Mouse (Mus musculus) kidney, embryonic 15.5 days (tissue): ENCODE results near the gene Ntn5. TPM values are rescaled to one million over a fixed set of nuclear protein-coding genes. Genes with fewer than 3 reads are reported as not detected.

ENCODE experiments used
- ATAC-seq: fragments of 200-750 bp; cut with Nextera tagmentation; replicated peaks from 2 replicates; pipeline ENCODE4 v1.8.0; 2017; ENCODE audit warnings: moderate TSS enrichment; ENCODE audit not compliant: low FRiP score
- H3K27ac ChIP-seq: fragments of 300-500 bp; sonication (generic); 2 replicates; pipeline ENCODE4 v1.5.1; 2015; ENCODE audit warnings: mild to moderate bottlenecking, inconsistent platforms
- H3K27me3 ChIP-seq: fragments of 300-500 bp; sonication (generic); 2 replicates; pipeline ENCODE4 v1.6.1; 2015; ENCODE audit warnings: inconsistent platforms
- H3K36me3 ChIP-seq: fragments of 300-500 bp; sonication (generic); 2 replicates; pipeline ENCODE4 v1.6.1; 2015; ENCODE audit warnings: inconsistent platforms
- H3K4me1 ChIP-seq: fragments of 300-500 bp; sonication (generic); 2 replicates; pipeline ENCODE4 v1.6.1; 2015; ENCODE audit warnings: inconsistent platforms
- H3K4me2 ChIP-seq: fragments of 300-500 bp; sonication (generic); 2 replicates; pipeline ENCODE4 v1.6.1; 2015; ENCODE audit warnings: moderate library complexity, mild to moderate bottlenecking, inconsistent platforms
- H3K4me3 ChIP-seq: fragments of 300-500 bp; sonication (generic); replicated peaks from 2 replicates; pipeline ENCODE4 v1.5.1; 2015; ENCODE audit warnings: mild to moderate bottlenecking, inconsistent platforms
- H3K9ac ChIP-seq: fragments of 300-500 bp; sonication (generic); 2 replicates; pipeline ENCODE4 v1.6.1; 2015; ENCODE audit warnings: mild to moderate bottlenecking, inconsistent platforms
- H3K9me3 ChIP-seq: fragments of 300-500 bp; sonication (generic); replicated peaks from 2 replicates; pipeline ENCODE4 v1.6.1; 2016; ENCODE audit warnings: inconsistent platforms
- WGBS: fragments of 180-500 bp; shearing (Covaris S2); methylation state at CpG from one replicate; pipeline ENCODE4 v1.1.7; 2015; ENCODE audit warnings: mixed read lengths; 5-methylcytosine and 5-hydroxymethylcytosine counted together
- polyA plus RNA-seq: library from polyadenylated mRNA; unstranded; fragments of >200 nt; fragmentation: Nextera tagmentation; extraction: Ambion mirVana; gene quantifications from 2 replicates; pipeline ENCODE4 v1.2.1, GENCODE M21; 2015

The Ntn5 gene
- polyA plus RNA-seq, 1 experiment from 2014 or later = 0.21 TPM

GRCm38 (mm10) chr7:45716952-45717917, 33.4 kb downstream of the Ntn5 start:
- Histone ChIP-seq H3K27ac (peak overlapping the region; percentile 94), H3K9ac (peak overlapping the region; percentile 83), H3K4me2 (peak overlapping the region; percentile 87), H3K4me3 (peak overlapping the region; percentile 75), H3K4me1 (peaks cover 63% of the 10 kb centered on the region), H3K27me3 (no peaks in the 10 kb centered on the region), H3K36me3 (peaks cover 49% of the 10 kb centered on the region), H3K9me3 (no peaks in the 10 kb centered on the region)
- WGBS = 9% methylated on average over 31 of the region's 31 CpGs
- ATAC-seq = peak; percentile 27

- Histone ChIP-seq H3K27ac (peak within 1 kb of the TSS; percentile 94), H3K27me3 (no peaks in the 10 kb centered on the region), H3K4me2 (peak within 1 kb of the TSS; percentile 87), H3K9ac (peak within 1 kb of the TSS; percentile 94), H3K9me3 (no peaks in the 10 kb centered on the region), H3K4me1 (peaks cover 63% of the 10 kb centered on the region), H3K36me3 (peaks cover 49% of the 10 kb centered on the region), H3K4me3 (peak within 1 kb of the TSS; percentile 75)
- ATAC-seq = peak; percentile 77
- WGBS = under 1% methylated on average over 41 of the region's 41 CpGs
Observed at GRCm38 (mm10) chr7:45717918-45718297, 34.1 kb downstream of the Ntn5 start, which contains the start of gene Sphk2. TSS of gene Sphk2 (minus strand) at chr7:45718002.

- H3K9ac ChIP-seq = peak overlapping the region; percentile 94
- ATAC-seq = no peak
- H3K4me2 ChIP-seq = peak overlapping the region; percentile 70
- no peaks in the 10 kb centered on the region for H3K27me3 ChIP-seq
- H3K9me3 ChIP-seq = no peaks in the 10 kb centered on the region
- peaks cover 49% of the 10 kb centered on the region for H3K36me3 ChIP-seq
- H3K4me1 ChIP-seq = peaks cover 63% of the 10 kb centered on the region
- WGBS = under 1% methylated on average over 20 of the region's 20 CpGs
- H3K4me3 ChIP-seq = peak overlapping the region; percentile 75
- peak overlapping the region; percentile 94 for H3K27ac ChIP-seq
Observed at GRCm38 (mm10) chr7:45718331-45718730, 34.5 kb downstream of the Ntn5 start.

GRCm38 (mm10) chr7:45719180-45719579, 35.4 kb downstream of the Ntn5 start:
- WGBS = 81% methylated on average over 10 of the region's 10 CpGs
- Histone ChIP-seq H3K9me3 (no peaks in the 10 kb centered on the region), H3K36me3 (peaks cover 51% of the 10 kb centered on the region), H3K4me3 (peak overlapping the region; percentile 75), H3K4me2 (peak overlapping the region; percentile 70), H3K27me3 (no peaks in the 10 kb centered on the region), H3K9ac (peak overlapping the region; percentile 94), H3K27ac (no peak overlapping the region), H3K4me1 (peaks cover 56% of the 10 kb centered on the region)
- ATAC-seq = no peak

- H3K9me3 ChIP-seq = no peaks in the 10 kb centered on the region
- H3K9ac ChIP-seq = peak overlapping the region; percentile 94; the same call in 1 of the 2 replicates
- peaks cover 49% of the 10 kb centered on the region for H3K4me1 ChIP-seq
- H3K4me2 ChIP-seq = peak overlapping the region; percentile 70
- peaks cover 58% of the 10 kb centered on the region for H3K36me3 ChIP-seq
- H3K4me3 ChIP-seq = peak overlapping the region; percentile 75
- 91% methylated on average over 16 of the region's 16 CpGs for WGBS
- H3K27ac ChIP-seq = no peak overlapping the region
- no peaks in the 10 kb centered on the region for H3K27me3 ChIP-seq
- ATAC-seq = no peak
Observed at GRCm38 (mm10) chr7:45719738-45720412, 36.1 kb downstream of the Ntn5 start.

- H3K4me2 ChIP-seq = peak within 1 kb of the TSS; percentile 70; the same call in 1 of the 2 replicates
- no peak for ATAC-seq
- 77% methylated on average over 14 of the region's 14 CpGs for WGBS
- H3K4me3 ChIP-seq = peak within 1 kb of the TSS; percentile 75; the same call in 1 of the 2 replicates
- 0 out of 2 replicates have a peak within 1 kb of the TSS, but pooled peaks have one; percentile 94 for H3K9ac ChIP-seq
- peaks cover 65% of the 10 kb centered on the region for H3K36me3 ChIP-seq
- H3K27ac ChIP-seq = no peak within 1 kb of the TSS
- no peaks in the 10 kb centered on the region for H3K9me3 ChIP-seq
- H3K27me3 ChIP-seq = no peaks in the 10 kb centered on the region
- H3K4me1 ChIP-seq = peaks cover 46% of the 10 kb centered on the region
Observed at GRCm38 (mm10) chr7:45720413-45721233, 36.8 kb downstream of the Ntn5 start, which contains the start of gene Fam83e. TSS of gene Fam83e (plus strand) at chr7:45721212.

GRCm38 (mm10) chr7:45721234-45721571, 37.4 kb downstream of the Ntn5 start:
- H3K4me2 ChIP-seq = no peak overlapping the region
- H3K4me3 ChIP-seq = no peak overlapping the region
- ATAC-seq = no peak
- no peak overlapping the region for H3K9ac ChIP-seq
- H3K36me3 ChIP-seq = peaks cover 71% of the 10 kb centered on the region
- H3K4me1 ChIP-seq = peaks cover 40% of the 10 kb centered on the region
- H3K9me3 ChIP-seq = no peaks in the 10 kb centered on the region
- 82% methylated on average over 7 of the region's 7 CpGs for WGBS
- H3K27me3 ChIP-seq = no peaks in the 10 kb centered on the region
- H3K27ac ChIP-seq = no peak overlapping the region

- no peak overlapping the region for H3K4me2 ChIP-seq
- H3K27ac ChIP-seq = no peak overlapping the region
- H3K9me3 ChIP-seq = no peaks in the 10 kb centered on the region
- peaks cover 77% of the 10 kb centered on the region for H3K36me3 ChIP-seq
- WGBS = 59% methylated on average over 13 of the region's 13 CpGs
- H3K9ac ChIP-seq = 0 out of 2 replicates have a peak overlapping the region, but pooled peaks have one; percentile 7
- ATAC-seq = no peak
- peaks cover 34% of the 10 kb centered on the region for H3K4me1 ChIP-seq
- no peak overlapping the region for H3K4me3 ChIP-seq
- H3K27me3 ChIP-seq = no peaks in the 10 kb centered on the region
Observed at GRCm38 (mm10) chr7:45721642-45722347, 38.0 kb downstream of the Ntn5 start.

GRCm38 (mm10) chr7:45722348-45722713, 38.5 kb downstream of the Ntn5 start:
- Histone ChIP-seq H3K9me3 (no peaks in the 10 kb centered on the region), H3K4me3 (no peak overlapping the region), H3K9ac (no peak overlapping the region), H3K4me2 (no peak overlapping the region), H3K27me3 (no peaks in the 10 kb centered on the region), H3K36me3 (peaks cover 82% of the 10 kb centered on the region), H3K27ac (no peak overlapping the region), H3K4me1 (peaks cover 30% of the 10 kb centered on the region)
- 59% methylated on average over 13 of the region's 13 CpGs for WGBS
- ATAC-seq = no peak

- Histone ChIP-seq H3K9ac (no peak overlapping the region), H3K4me3 (no peak overlapping the region), H3K4me2 (no peak overlapping the region), H3K36me3 (peaks cover 88% of the 10 kb centered on the region), H3K27ac (no peak overlapping the region), H3K4me1 (peaks cover 30% of the 10 kb centered on the region), H3K27me3 (no peaks in the 10 kb centered on the region), H3K9me3 (no peaks in the 10 kb centered on the region)
- ATAC-seq = no peak
- 91% methylated on average over 4 of the region's 4 CpGs for WGBS
Observed at GRCm38 (mm10) chr7:45723301-45723700, 39.5 kb downstream of the Ntn5 start.

- H3K27me3 ChIP-seq = no peaks in the 10 kb centered on the region
- H3K4me2 ChIP-seq = no peak overlapping the region
- 87% methylated on average over 14 of the region's 14 CpGs for WGBS
- no peak for ATAC-seq
- no peak overlapping the region for H3K4me3 ChIP-seq
- H3K9ac ChIP-seq = no peak overlapping the region
- peaks cover 93% of the 10 kb centered on the region for H3K36me3 ChIP-seq
- H3K4me1 ChIP-seq = peaks cover 29% of the 10 kb centered on the region
- H3K27ac ChIP-seq = no peak overlapping the region
- H3K9me3 ChIP-seq = no peaks in the 10 kb centered on the region
Observed at GRCm38 (mm10) chr7:45723781-45724180, 40.0 kb downstream of the Ntn5 start.
